Mouse (Mus musculus) midbrain, embryonic 15.5 days (tissue): ENCODE data around the gene Chadl. TPM values are rescaled to one million over a fixed set of nuclear protein-coding genes. Genes with fewer than 3 reads are reported as not detected.

Source experiments
- ATAC-seq: fragments of 200-750 bp; cut with Nextera tagmentation; replicated peaks from 2 replicates; pipeline ENCODE4 v1.8.0; 2017; ENCODE audit warnings: moderate TSS enrichment
- H3K27ac ChIP-seq: fragments of 300-500 bp; sonication (generic); 2 replicates; pipeline ENCODE4 v1.5.1; 2015; ENCODE audit warnings: mild to moderate bottlenecking, inconsistent platforms
- H3K27me3 ChIP-seq: fragments of 300-500 bp; sonication (generic); replicated peaks from 2 replicates; pipeline ENCODE4 v1.6.1; 2015; ENCODE audit warnings: inconsistent platforms
- H3K36me3 ChIP-seq: fragments of 300-500 bp; sonication (generic); replicated peaks from 2 replicates; pipeline ENCODE4 v1.6.1; 2015; ENCODE audit warnings: inconsistent platforms
- H3K4me1 ChIP-seq: fragments of 300-500 bp; sonication (generic); 2 replicates; pipeline ENCODE4 v1.6.1; 2015; ENCODE audit warnings: inconsistent platforms
- H3K4me2 ChIP-seq: fragments of 300-500 bp; sonication (generic); 2 replicates; pipeline ENCODE4 v1.6.1; 2015; ENCODE audit warnings: inconsistent platforms, mild to moderate bottlenecking, moderate library complexity
- H3K4me3 ChIP-seq: fragments of 300-500 bp; sonication (generic); 2 replicates; pipeline ENCODE4 v1.5.1; 2015; ENCODE audit warnings: mild to moderate bottlenecking, inconsistent platforms
- H3K9ac ChIP-seq: fragments of 300-500 bp; sonication (generic); 2 replicates; pipeline ENCODE4 v1.6.1; 2015; ENCODE audit warnings: mild to moderate bottlenecking, inconsistent platforms
- H3K9me3 ChIP-seq: fragments of 300-500 bp; sonication (generic); 2 replicates; pipeline ENCODE4 v1.6.1; 2016; ENCODE audit warnings: inconsistent platforms
- WGBS: fragments of 180-500 bp; shearing (Covaris S2); methylation state at CpG from one replicate; pipeline ENCODE4 v1.1.7; 2015; ENCODE audit warnings: mixed read lengths; 5-methylcytosine and 5-hydroxymethylcytosine counted together
- polyA plus RNA-seq: library from polyadenylated mRNA; unstranded; fragments of >200 nt; fragmentation: Nextera tagmentation; extraction: Ambion mirVana; gene quantifications from 2 replicates; pipeline ENCODE4 v1.2.1, GENCODE M21; 2015

Chadl gene
- polyA plus RNA-seq, 1 experiment from 2014 or later = 31.2 TPM

DNA sequence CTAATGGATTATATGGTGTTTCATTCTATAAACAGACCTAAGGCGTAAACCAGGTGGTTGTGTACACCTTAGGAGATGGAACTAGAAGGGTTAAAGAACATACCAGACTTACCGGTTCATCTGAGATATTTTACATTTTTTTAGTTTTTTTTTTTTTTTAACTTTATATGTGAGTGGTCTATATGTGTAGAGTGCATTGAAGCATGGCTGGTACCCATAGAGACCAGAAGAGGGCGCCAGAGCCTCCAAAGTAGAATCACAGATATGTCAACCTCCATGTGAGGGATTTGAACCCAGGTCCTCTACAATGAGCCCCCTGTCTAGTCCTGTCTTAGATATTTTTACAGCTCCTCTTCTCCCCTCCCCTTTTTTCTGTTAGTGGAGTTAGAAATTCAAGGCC, 760 bp upstream of the Chadl start:
- 56% methylated on average over 3 of the region's 3 CpGs for WGBS
- no peak for ATAC-seq
- no peak overlapping the region for H3K27ac ChIP-seq
- no peak overlapping the region for H3K9ac ChIP-seq
- H3K36me3 ChIP-seq = no peaks in the 10 kb centered on the region
- no peak overlapping the region for H3K4me3 ChIP-seq
- H3K27me3 ChIP-seq = peaks cover 10% of the 10 kb centered on the region
- no peak overlapping the region for H3K4me2 ChIP-seq
- H3K4me1 ChIP-seq = peaks cover 21% of the 10 kb centered on the region
- no peaks in the 10 kb centered on the region for H3K9me3 ChIP-seq

DNA sequence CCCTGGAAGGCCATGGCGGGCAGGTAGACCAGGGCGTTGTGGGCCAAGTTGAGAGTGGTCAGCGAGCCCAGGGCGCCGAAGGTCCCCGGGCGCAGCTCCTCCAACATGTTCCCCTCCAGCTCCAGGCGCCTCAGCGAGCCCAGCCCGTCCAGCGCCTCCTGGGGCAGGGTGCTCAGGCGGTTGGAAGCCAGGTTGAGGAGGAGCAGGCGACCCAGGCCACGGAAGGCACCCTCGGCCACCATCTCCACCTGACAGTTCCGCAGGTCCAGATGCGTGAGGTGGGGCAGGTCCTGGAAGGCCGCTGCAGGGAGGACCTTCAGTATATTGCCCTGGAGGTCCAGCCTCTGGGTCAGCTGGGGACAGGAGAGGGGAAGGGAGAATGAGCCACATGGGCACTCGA, 2.2 kb downstream of the Chadl start:
- 24% methylated on average over 19 of the region's 19 CpGs for WGBS
- Histone ChIP-seq H3K9me3 (no peaks in the 10 kb centered on the region), H3K4me1 (peaks cover 24% of the 10 kb centered on the region), H3K36me3 (no peaks in the 10 kb centered on the region), H3K27ac (peak overlapping the region; percentile 67; the same call in 1 of the 2 replicates), H3K4me3 (peak overlapping the region; percentile 56), H3K4me2 (peak overlapping the region; percentile 89), H3K27me3 (peaks cover 23% of the 10 kb centered on the region), H3K9ac (peak overlapping the region; percentile 74)
- no peak for ATAC-seq

DNA sequence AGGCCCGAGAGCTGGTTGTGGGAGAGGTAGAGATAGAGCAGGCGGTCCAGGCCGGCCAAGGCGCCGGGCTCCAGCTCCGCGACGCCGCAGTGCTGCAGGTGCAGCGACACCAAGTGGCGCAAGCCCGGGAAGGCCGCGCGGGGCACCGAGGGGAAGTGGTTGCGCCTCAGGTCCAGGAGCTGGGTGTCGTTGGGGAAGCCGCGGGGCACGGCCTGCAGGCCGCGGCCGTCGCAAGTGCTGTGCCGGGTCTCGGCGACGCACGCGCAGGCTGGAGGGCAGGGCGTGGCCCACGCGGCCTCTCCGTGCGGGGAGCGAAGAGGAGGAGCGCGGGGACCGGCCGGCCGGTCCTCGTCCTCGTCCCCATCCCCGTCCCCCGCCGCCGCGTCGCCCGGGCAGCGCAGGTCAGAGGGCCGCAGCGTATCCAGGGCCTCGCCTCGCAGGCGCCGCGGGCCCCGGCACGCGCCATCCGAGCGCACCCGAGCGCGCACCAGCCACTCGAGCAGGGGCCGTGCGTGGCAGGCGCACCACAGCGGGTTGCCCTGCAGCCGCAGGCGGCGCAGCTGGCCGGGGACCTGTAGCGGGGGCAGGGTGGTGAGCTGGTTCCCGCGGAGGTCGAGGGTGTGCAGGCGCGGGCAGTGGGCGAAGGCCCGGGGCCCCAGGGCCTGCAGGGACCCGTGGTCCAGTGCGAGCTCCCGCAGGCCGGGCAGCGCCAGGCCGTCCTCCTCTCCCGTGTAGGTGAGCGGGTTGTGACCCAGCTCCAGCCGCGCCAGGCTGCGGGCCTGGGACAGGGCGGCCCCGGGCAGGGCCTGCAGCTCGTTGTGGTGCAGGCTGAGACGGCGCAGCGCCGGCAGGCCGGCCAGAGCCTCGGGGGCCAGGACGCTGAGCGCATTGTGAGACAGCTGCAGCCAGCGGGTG, 2.9 kb downstream of the Chadl start:
- H3K4me3 ChIP-seq = peak overlapping the region; percentile 56
- H3K27ac ChIP-seq = peak overlapping the region; percentile 67
- peak overlapping the region; percentile 89 for H3K4me2 ChIP-seq
- peak; percentile 86 for ATAC-seq
- H3K4me1 ChIP-seq = peaks cover 24% of the 10 kb centered on the region
- H3K9ac ChIP-seq = peak overlapping the region; percentile 74
- WGBS = under 1% methylated on average over 80 of the region's 107 CpGs
- no peaks in the 10 kb centered on the region for H3K9me3 ChIP-seq
- no peaks in the 10 kb centered on the region for H3K36me3 ChIP-seq
- peaks cover 23% of the 10 kb centered on the region for H3K27me3 ChIP-seq

DNA sequence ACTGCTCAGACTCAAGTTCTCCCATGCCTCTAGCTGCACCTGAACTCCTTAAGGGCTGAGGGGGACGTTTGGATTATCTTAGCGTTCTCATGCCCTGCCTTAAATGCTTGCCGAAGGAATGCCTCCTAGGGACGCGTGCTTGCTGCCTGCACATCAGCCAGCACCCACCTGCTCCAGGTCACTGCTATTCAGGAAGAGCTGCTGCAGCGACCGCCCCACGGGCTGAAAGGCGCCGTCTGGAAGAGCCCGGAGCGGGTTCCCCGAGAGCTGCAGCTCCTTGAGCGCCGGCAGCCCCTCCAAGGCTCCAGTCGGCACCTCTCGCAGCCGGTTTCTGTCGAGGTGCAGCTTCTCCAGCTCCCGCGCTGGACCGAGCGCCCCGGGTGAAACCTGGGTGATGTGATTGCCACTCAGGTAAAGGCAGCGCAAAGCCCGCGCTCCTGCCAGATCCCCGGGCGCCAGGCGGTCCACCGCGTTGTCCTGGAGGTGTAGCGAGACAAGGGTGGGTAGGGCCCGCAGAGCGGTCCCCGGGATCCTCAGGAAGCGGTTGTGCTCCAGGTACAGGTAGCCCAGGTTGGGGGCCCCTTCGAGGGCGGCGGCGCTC, 3.6 kb downstream of the Chadl start:
- Histone ChIP-seq H3K4me3 (peak overlapping the region; percentile 56), H3K27ac (peak overlapping the region; percentile 67), H3K4me2 (peak overlapping the region; percentile 89), H3K9me3 (no peaks in the 10 kb centered on the region), H3K4me1 (peaks cover 24% of the 10 kb centered on the region), H3K27me3 (peaks cover 23% of the 10 kb centered on the region), H3K9ac (peak overlapping the region; percentile 74), H3K36me3 (no peaks in the 10 kb centered on the region; the same call in 1 of the 2 replicates)
- peak; percentile 28 for ATAC-seq
- WGBS = 2% methylated on average over 41 of the region's 41 CpGs

DNA sequence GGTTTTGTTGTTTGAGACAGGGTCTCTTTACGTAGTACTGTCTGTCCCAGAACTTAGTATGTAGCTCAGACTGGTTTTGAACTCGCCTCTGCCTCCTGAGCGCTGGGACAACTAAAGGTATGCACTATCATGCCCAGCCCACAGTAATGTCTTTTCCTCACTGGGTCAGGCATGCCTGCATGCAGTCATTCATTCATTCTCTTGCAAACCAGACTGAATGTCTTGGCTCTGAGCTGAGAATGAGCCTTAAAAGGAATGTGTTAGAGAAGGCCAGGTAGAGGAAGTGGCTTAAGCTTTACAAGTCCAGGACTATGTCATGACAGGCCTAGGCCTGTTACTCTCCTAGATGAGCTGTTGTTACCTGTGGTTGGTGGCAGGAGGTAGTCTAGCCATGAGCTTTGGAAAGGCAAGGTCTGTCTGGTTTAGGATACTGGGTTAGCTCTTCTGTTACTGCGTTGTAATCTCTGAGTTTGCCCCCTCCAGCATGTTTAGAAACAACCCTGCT, 16.7 kb downstream of the Chadl start:
- no peaks in the 10 kb centered on the region for H3K27me3 ChIP-seq
- no peak for ATAC-seq
- H3K4me3 ChIP-seq = no peak overlapping the region
- no peak overlapping the region for H3K27ac ChIP-seq
- H3K9me3 ChIP-seq = no peaks in the 10 kb centered on the region
- 94% methylated on average over 4 of the region's 4 CpGs for WGBS
- no peak overlapping the region for H3K4me2 ChIP-seq
- no peaks in the 10 kb centered on the region for H3K4me1 ChIP-seq
- peaks cover 54% of the 10 kb centered on the region for H3K36me3 ChIP-seq
- no peak overlapping the region for H3K9ac ChIP-seq

DNA sequence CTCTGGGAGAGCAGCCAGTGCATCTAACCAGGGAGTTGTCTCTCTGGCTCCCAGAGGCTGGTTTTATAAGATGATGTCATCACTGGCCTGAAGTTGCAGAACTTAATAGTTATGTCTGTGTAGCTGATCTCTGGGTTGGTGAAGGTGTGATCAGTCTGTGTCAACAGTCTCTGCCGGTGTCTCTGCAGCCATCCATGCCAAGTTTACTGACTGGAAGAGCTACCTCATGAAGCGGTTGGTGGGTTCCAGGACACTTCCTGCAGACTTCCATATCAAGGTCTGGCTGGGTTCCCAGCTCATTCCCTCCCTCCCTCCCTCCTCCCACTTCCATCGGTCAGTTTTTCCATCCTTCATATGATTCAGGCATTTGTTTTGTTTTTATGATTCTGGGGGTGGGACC, 20.4 kb downstream of the Chadl start:
- no peak for ATAC-seq
- no peak overlapping the region for H3K4me2 ChIP-seq
- peaks cover 35% of the 10 kb centered on the region; the same call in 1 of the 2 replicates for H3K36me3 ChIP-seq
- no peaks in the 10 kb centered on the region for H3K4me1 ChIP-seq
- H3K9me3 ChIP-seq = no peaks in the 10 kb centered on the region
- no peak overlapping the region for H3K9ac ChIP-seq
- H3K4me3 ChIP-seq = no peak overlapping the region
- WGBS = 91% methylated on average over 3 of the region's 3 CpGs
- no peaks in the 10 kb centered on the region for H3K27me3 ChIP-seq
- H3K27ac ChIP-seq = no peak overlapping the region

DNA sequence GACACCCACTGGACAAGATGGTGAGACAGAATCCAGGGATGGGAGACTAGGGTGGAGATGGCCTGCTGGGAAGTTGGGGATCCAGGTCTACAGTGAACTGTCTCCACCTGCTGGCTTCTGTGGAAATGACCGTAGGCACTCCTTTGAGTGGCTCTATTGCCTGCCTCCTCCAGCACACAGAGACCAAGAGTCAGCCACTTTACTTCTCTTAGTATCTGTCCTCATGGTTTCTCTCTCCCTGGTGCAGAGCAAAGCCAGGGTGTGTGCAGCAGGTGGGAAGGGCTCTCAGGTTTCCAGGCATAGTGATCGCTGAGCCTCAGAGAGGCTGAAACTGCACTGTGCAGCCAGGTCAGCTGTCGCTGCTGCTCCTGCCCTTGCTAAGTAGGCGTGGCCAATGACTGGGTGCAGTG, 26.9 kb downstream of the Chadl start:
- 92% methylated on average over 4 of the region's 4 CpGs for whole genome bisulfite sequencing
- ATAC-seq = no peak

DNA sequence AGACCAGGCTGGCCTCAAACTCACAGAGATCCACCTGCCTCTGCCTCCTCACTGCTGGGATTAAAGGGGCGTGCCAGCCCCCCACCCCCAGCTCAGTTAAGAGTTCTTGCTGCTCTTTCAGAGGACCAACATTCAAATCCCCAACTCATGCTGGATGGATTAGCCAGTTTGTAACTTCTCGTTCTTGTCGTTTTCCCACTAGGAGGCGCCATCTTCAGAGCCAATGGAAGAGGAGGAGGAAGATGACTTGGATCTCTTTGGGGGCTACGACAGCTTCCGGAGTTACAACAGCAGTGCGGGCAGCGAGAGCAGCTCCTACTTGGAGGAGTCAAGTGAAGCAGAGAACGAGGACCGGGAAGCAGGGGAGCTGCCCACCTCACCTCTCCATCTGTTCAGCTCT, 30.1 kb downstream of the Chadl start:
- Histone ChIP-seq H3K27me3 (no peaks in the 10 kb centered on the region), H3K9ac (no peak overlapping the region), H3K9me3 (no peaks in the 10 kb centered on the region), H3K4me3 (no peak overlapping the region), H3K4me1 (peaks cover 9% of the 10 kb centered on the region), H3K27ac (no peak overlapping the region), H3K36me3 (peaks cover 15% of the 10 kb centered on the region), H3K4me2 (no peak overlapping the region)
- ATAC-seq = no peak
- WGBS = 92% methylated on average over 10 of the region's 10 CpGs

More for the DNA sequence above, 26.9 kb downstream of the Chadl start:
- Histone ChIP-seq H3K9ac (no peak overlapping the region), H3K36me3 (peaks cover 22% of the 10 kb centered on the region), H3K4me1 (peaks cover under 1% of the 10 kb centered on the region), H3K27me3 (no peaks in the 10 kb centered on the region), H3K4me2 (no peak overlapping the region), H3K9me3 (no peaks in the 10 kb centered on the region), H3K4me3 (no peak overlapping the region), H3K27ac (no peak overlapping the region)

DNA sequence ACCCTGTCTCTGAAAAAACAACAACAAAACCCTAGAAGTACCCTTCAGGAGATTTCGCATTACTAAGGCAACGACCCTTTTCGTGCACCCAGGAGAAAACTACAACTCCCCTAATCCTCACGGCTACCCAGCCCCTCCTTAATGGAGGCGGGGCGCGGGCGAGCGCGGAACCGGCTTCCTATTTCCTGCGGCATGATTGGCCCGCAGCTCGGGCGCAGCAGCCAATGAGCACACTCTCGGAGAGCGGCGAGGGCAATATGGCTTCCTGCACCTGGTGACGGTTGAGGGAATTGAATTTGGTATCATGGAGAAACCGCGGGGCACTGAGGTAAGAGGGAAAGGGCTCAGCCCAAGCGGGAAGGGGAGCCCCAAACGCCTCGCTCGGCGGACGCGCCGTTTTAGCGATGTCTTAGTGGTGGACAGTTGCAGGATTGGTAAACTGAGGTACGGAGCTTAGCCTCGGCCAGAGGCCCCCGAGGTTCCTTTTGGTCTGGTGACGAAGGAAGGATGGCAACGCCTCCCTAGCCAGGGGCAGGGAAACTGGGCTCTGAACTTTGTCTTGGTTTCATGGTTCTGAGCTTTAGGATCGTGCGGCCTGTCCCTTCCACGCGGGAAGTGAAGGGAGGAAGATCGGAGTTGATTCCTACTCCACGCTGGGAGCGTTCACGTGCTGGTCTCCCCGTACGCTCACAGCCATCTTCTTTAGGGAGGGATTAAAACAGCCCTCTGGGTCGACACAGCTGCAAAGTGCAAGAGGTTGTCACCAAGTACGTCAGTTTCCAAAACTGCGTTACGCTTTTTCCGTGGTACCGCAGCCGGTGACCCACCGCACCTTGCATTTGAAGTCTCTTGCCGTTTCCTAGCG, 33.2 kb downstream of the Chadl start, which contains the start of gene L3mbtl2:
Gene L3mbtl2, plus strand, starts transcription at position 193 of the 865 bp plus-strand sequence.
- peak within 1 kb of the TSS; percentile 67 for H3K9ac ChIP-seq
- peak within 1 kb of the TSS; percentile 74 for H3K4me3 ChIP-seq
- peak; percentile 99 for ATAC-seq
- no peaks in the 10 kb centered on the region for H3K27me3 ChIP-seq
- H3K36me3 ChIP-seq = peaks cover 8% of the 10 kb centered on the region
- under 1% methylated on average over 55 of the region's 55 CpGs for WGBS
- H3K4me1 ChIP-seq = peaks cover 9% of the 10 kb centered on the region
- H3K9me3 ChIP-seq = no peaks in the 10 kb centered on the region
- peak within 1 kb of the TSS; percentile 82 for H3K4me2 ChIP-seq
- H3K27ac ChIP-seq = peak within 1 kb of the TSS; percentile 65

DNA sequence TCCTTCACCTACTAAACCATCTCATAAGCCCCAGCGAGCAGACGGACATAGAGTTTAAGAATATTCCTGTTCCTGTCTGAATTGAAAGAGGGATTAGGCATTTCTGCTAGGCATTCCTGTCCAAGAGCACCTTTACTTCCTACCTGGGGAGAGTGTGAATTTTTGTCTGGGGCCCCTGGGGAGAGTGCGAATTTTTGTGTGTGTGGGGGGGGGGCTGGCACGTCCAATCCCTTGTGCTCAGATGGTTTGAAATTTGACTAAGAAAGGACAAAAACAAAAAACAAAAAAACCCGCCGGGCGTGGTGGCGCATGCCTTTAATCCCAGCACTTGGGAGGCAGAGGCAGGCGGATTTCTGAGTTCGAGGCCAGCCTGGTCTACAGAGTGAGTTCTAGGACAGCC, 33.8 kb downstream of the Chadl start:
- peak overlapping the region; percentile 82 for H3K4me2 ChIP-seq
- H3K9me3 ChIP-seq = no peaks in the 10 kb centered on the region
- H3K4me3 ChIP-seq = peak overlapping the region; percentile 74
- ATAC-seq = 0 out of 2 replicates have a peak, but pooled peaks have one; percentile 2
- peaks cover 8% of the 10 kb centered on the region for H3K36me3 ChIP-seq
- no peaks in the 10 kb centered on the region for H3K27me3 ChIP-seq
- H3K9ac ChIP-seq = no peak overlapping the region
- H3K4me1 ChIP-seq = peaks cover 9% of the 10 kb centered on the region
- 65% methylated on average over 10 of the region's 10 CpGs for WGBS
- no peak overlapping the region for H3K27ac ChIP-seq

DNA sequence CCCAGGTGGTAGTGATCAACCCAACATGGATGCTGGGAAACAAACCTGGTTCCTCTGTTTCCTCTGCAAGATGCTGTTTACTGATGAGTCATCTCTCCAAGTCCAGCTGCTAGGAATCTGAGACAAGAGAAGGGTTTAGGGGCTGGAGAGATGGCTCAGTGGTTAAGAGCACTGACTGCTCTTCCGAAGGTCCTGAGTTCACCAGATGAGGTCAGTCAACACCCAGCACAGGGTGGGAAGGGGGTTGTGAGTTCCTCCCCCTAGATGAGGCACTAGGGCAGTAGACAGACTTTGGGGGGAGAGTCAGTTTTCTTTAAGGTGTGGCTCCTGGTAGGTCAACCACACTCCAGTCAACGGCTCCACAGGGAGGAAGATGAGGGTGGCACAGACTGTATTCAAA, 35.4 kb downstream of the Chadl start:
- no peak for ATAC-seq
- no peak overlapping the region for H3K27ac ChIP-seq
- H3K27me3 ChIP-seq = no peaks in the 10 kb centered on the region
- peaks cover 9% of the 10 kb centered on the region for H3K4me1 ChIP-seq
- H3K9ac ChIP-seq = no peak overlapping the region
- H3K4me3 ChIP-seq = no peak overlapping the region
- WGBS = 88% methylated on average over 2 of the region's 2 CpGs
- H3K4me2 ChIP-seq = no peak overlapping the region
- H3K9me3 ChIP-seq = no peaks in the 10 kb centered on the region
- no peaks in the 10 kb centered on the region for H3K36me3 ChIP-seq

DNA sequence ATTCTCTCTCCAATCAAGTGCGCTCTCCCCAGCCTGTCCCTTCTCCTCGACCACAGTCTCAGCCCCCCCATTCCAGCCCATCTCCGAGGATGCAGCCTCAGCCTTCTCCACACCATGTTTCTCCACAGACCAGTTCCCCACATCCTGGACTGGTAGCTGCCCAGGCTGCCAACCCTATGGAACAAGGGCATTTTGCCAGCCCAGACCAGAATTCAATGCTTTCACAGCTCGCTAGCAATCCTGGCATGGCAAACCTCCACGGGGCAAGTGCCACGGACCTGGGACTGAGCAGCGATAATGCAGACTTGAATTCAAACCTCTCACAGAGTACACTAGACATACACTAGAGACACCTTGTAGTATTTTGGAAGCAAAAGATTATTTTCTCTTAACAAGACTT, 46.5 kb downstream of the Chadl start:
- peaks cover 44% of the 10 kb centered on the region for H3K36me3 ChIP-seq

More for the DNA sequence above, 46.5 kb downstream of the Chadl start:
- Histone ChIP-seq H3K9me3 (no peaks in the 10 kb centered on the region), H3K9ac (no peak overlapping the region), H3K4me3 (no peak overlapping the region), H3K27ac (no peak overlapping the region), H3K4me2 (no peak overlapping the region), H3K27me3 (no peaks in the 10 kb centered on the region), H3K4me1 (no peaks in the 10 kb centered on the region)
- WGBS = 91% methylated on average over 7 of the region's 7 CpGs
- no peak for ATAC-seq
